ENCODE assay signal across 24 mouse cellular contexts in the genomic region with DNA sequence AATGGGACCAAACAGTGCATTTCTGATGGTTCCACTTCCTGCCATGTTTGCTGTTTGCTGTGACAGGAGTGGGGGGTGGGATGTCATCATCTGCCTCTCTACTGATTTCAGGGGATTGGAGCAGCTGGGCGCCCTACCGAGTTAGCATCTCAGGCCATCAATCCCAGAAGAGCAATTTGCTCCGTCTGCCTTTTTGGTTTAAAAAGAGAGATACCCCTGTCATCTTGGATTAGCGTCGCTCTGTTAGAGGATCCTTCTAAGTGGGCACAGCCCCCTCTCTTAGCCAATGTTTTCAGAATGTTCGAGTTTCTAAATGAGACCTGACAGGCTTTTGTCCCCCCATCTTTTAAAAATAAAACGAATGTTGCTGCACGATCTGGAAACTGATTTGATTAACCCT. TPM values are rescaled to one million over a fixed set of nuclear protein-coding genes. Genes with fewer than 3 reads are reported as not detected.
A peak's percentile ranks its signal among the peaks of the same experiment; 100 is the strongest.
DNase-seq lines count a peak whose midpoint lies in the region; ATAC-seq lines count a peak whose summit lies in the region.
"Had no signal": no experiment of that assay in that cellular context is flagged by ENCODE, and none has a peak within 500 bp of the region (broad histone marks: within the 10 kb centered on the region; RNA-seq: fewer than 3 reads in every experiment).

No protein-coding gene starts in this region.

- peaks cover 19% of the 10 kb centered on the region for H3K4me1 ChIP-seq in hindbrain, embryonic 13.5 days (replicated peaks)
- 0 out of 2 replicates have a peak, but pooled peaks cover 3% of the 10 kb centered on the region for H3K4me1 ChIP-seq in hindbrain, embryonic 11.5 days (replicated peaks; ENCODE audit: control insufficient read depth, insufficient read depth, low read length)
- H3K4me1 ChIP-seq in midbrain, embryonic 14.5 days (ENCODE audit: control insufficient read depth, insufficient read depth, low read length): 0 out of 2 replicates have a peak, but pooled peaks cover 3% of the 10 kb centered on the region
- H3K4me1 ChIP-seq in midbrain, embryonic 13.5 days (replicated peaks): peaks cover 12% of the 10 kb centered on the region

- no peaks in the 10 kb centered on the region for H3K9me3 ChIP-seq in hindbrain, embryonic 13.5 days
- no peaks in the 10 kb centered on the region for H3K9me3 ChIP-seq in hindbrain, embryonic 11.5 days (ENCODE audit: control insufficient read depth, low read length)
- H3K9me3 ChIP-seq in midbrain, embryonic 14.5 days (ENCODE audit: control insufficient read depth, low read length): no peaks in the 10 kb centered on the region
- H3K9me3 ChIP-seq in midbrain, embryonic 13.5 days: no peaks in the 10 kb centered on the region
- H3K9me3 ChIP-seq: embryonic facial prominence, embryonic 13.5 days; embryonic facial prominence, embryonic 15.5 days; forebrain, embryonic 10.5 days; forebrain, embryonic 12.5 days had no signal

- no peak for ATAC-seq in hindbrain, embryonic 13.5 days (ENCODE audit: low FRiP score)
- ATAC-seq in hindbrain, embryonic 11.5 days (ENCODE audit: low FRiP score): no peak
- ATAC-seq in midbrain, embryonic 14.5 days (ENCODE audit: low FRiP score, low TSS enrichment): no peak
- ATAC-seq in midbrain, embryonic 13.5 days: no peak
- ATAC-seq: forebrain, embryonic 14.5 days; forebrain, embryonic 16.5 days had no signal

- no peak overlapping the region for H3K4me2 ChIP-seq in hindbrain, embryonic 13.5 days
- H3K4me2 ChIP-seq in hindbrain, embryonic 11.5 days (replicated peaks; ENCODE audit: low read depth, low read length): no peak overlapping the region
- no peak overlapping the region for H3K4me2 ChIP-seq in midbrain, embryonic 14.5 days (ENCODE audit: low read length)
- no peak overlapping the region for H3K4me2 ChIP-seq in midbrain, embryonic 13.5 days (replicated peaks)
- H3K4me2 ChIP-seq: embryonic facial prominence, embryonic 13.5 days; embryonic facial prominence, embryonic 15.5 days; forebrain, embryonic 12.5 days had no signal

- peak overlapping the region; percentile 23; the same call in 1 of the 2 replicates for H3K27ac ChIP-seq in hindbrain, embryonic 13.5 days
- no peak overlapping the region for H3K27ac ChIP-seq in hindbrain, embryonic 11.5 days (ENCODE audit: low read depth, low read length)
- no peak overlapping the region for H3K27ac ChIP-seq in midbrain, embryonic 14.5 days (replicated peaks; ENCODE audit: low read depth, low read length)
- H3K27ac ChIP-seq in midbrain, embryonic 13.5 days: no peak overlapping the region
- H3K27ac ChIP-seq: embryonic facial prominence, embryonic 13.5 days; embryonic facial prominence, embryonic 15.5 days; forebrain, embryonic 10.5 days; forebrain, embryonic 12.5 days had no signal

- WGBS in hindbrain, embryonic 13.5 days: 48% methylated on average over 8 of the region's 8 CpGs
- 63% methylated on average over 8 of the region's 8 CpGs for WGBS in hindbrain, embryonic 11.5 days
- 31% methylated on average over 8 of the region's 8 CpGs for WGBS in midbrain, embryonic 14.5 days
- WGBS in midbrain, embryonic 13.5 days: 42% methylated on average over 8 of the region's 8 CpGs

- no peaks in the 10 kb centered on the region for H3K27me3 ChIP-seq in hindbrain, embryonic 13.5 days
- H3K27me3 ChIP-seq in hindbrain, embryonic 11.5 days (ENCODE audit: control insufficient read depth, insufficient read depth, low read length): no peaks in the 10 kb centered on the region
- no peaks in the 10 kb centered on the region for H3K27me3 ChIP-seq in midbrain, embryonic 14.5 days (ENCODE audit: control insufficient read depth, insufficient read depth, low read length)
- no peaks in the 10 kb centered on the region for H3K27me3 ChIP-seq in midbrain, embryonic 13.5 days
- H3K27me3 ChIP-seq: embryonic facial prominence, embryonic 13.5 days; embryonic facial prominence, embryonic 15.5 days; forebrain, embryonic 12.5 days had no signal

- DNase-seq in hindbrain, embryonic 11.5 days (ENCODE audit: low spot score): no peak
- DNase-seq in midbrain, embryonic 14.5 days: peak; percentile 16
- DNase-seq in retina, embryonic 14.5 days (ENCODE audit: low spot score): peak; percentile 67
- no peak for DNase-seq in c-Kit-positive CD71-positive TER-119-positive erythroid progenitor cells, embryonic 14.5 days (ENCODE audit: low spot score)
- DNase-seq in testis, postnatal 14 days (ENCODE audit: low spot score): no peak
- DNase-seq: adrenal gland, adult 2 months; adrenal gland, postnatal 10 days; adrenal gland, postnatal 25 days; cerebellum, adult 11 months; cerebellum, adult 18-20 months; cerebellum, adult 8-10 months; cerebellum, adult 9-11 months; cerebellum, postnatal 14 days; cerebellum, postnatal 36 days; embryo, embryonic 11 days had no signal

- no peak overlapping the region for H3K4me3 ChIP-seq in hindbrain, embryonic 13.5 days
- H3K4me3 ChIP-seq in hindbrain, embryonic 11.5 days (ENCODE audit: low read depth, low read length): no peak overlapping the region
- no peak overlapping the region for H3K4me3 ChIP-seq in midbrain, embryonic 14.5 days (replicated peaks; ENCODE audit: low read depth, low read length)
- H3K4me3 ChIP-seq in midbrain, embryonic 13.5 days (replicated peaks): no peak overlapping the region
- H3K4me3 ChIP-seq: embryonic facial prominence, embryonic 13.5 days; embryonic facial prominence, embryonic 15.5 days; erythroblast, embryonic 14.5 days; forebrain, embryonic 10.5 days; forebrain, embryonic 12.5 days had no signal

- no peak overlapping the region for H3K9ac ChIP-seq in hindbrain, embryonic 13.5 days
- no peak overlapping the region for H3K9ac ChIP-seq in hindbrain, embryonic 11.5 days (ENCODE audit: low read depth, low read length)
- no peak overlapping the region for H3K9ac ChIP-seq in midbrain, embryonic 14.5 days (replicated peaks; ENCODE audit: low read length)
- H3K9ac ChIP-seq in midbrain, embryonic 13.5 days (replicated peaks): no peak overlapping the region
- H3K9ac ChIP-seq: embryonic facial prominence, embryonic 13.5 days; embryonic facial prominence, embryonic 15.5 days; forebrain, embryonic 12.5 days had no signal

- H3K36me3 ChIP-seq in hindbrain, embryonic 13.5 days: no peaks in the 10 kb centered on the region
- H3K36me3 ChIP-seq in hindbrain, embryonic 11.5 days (ENCODE audit: control insufficient read depth, insufficient read depth, low read length): no peaks in the 10 kb centered on the region
- H3K36me3 ChIP-seq in midbrain, embryonic 14.5 days (ENCODE audit: control insufficient read depth, insufficient read depth, low read length): no peaks in the 10 kb centered on the region
- no peaks in the 10 kb centered on the region for H3K36me3 ChIP-seq in midbrain, embryonic 13.5 days
- H3K36me3 ChIP-seq: embryonic facial prominence, embryonic 13.5 days; embryonic facial prominence, embryonic 15.5 days; forebrain, embryonic 10.5 days; forebrain, embryonic 12.5 days had no signal

RNA-seq across cellular contexts. Expression of a gene that starts 11.4 kb away (rescaled TPM):
- 10.1 TPM in 2 replicates for polyA plus RNA-seq in hindbrain, embryonic 13.5 days (2015; fragmentation: Nextera tagmentation; extraction: Ambion mirVana)
- polyA plus RNA-seq in hindbrain, embryonic 11.5 days (2014; fragmentation: Nextera tagmentation; extraction: Ambion mirVana): 4.2 and 4.3 TPM in 2 replicates
- 0.77 and 6.8 TPM in 2 replicates for polyA plus RNA-seq in midbrain, embryonic 14.5 days (2014; fragmentation: Nextera tagmentation; extraction: Ambion mirVana)
- 9.1 and 12.3 TPM in 2 replicates for polyA plus RNA-seq in midbrain, embryonic 13.5 days (2015; fragmentation: Nextera tagmentation; extraction: Ambion mirVana)

Comparison
In these comparisons a context has a peak if more than half of its experiments do, and no peak if none do; other contexts are left out.
1. DNase-seq: peak in midbrain, embryonic 14.5 days (single experiment) and retina, embryonic 14.5 days (single experiment); none in hindbrain, embryonic 11.5 days (single experiment), c-Kit-positive CD71-positive TER-119-positive erythroid progenitor cells, embryonic 14.5 days (single experiment) and testis, postnatal 14 days (single experiment).